Mouse (Mus musculus) limb, embryonic 13.5 days (tissue): ENCODE measurements around the gene Rai14. TPM values are rescaled to one million over a fixed set of nuclear protein-coding genes. Genes with fewer than 3 reads are reported as not detected.

Experiments
- ATAC-seq: fragments of 200-750 bp; cut with Nextera tagmentation; 2 replicates; pipeline ENCODE4 v1.8.0; 2017; ENCODE audit warnings: low read depth, moderate number of reproducible peaks, moderate TSS enrichment; ENCODE audit not compliant: low FRiP score
- H3K27ac ChIP-seq: fragments of 300-500 bp; sonication (generic); 2 replicates; pipeline ENCODE4 v1.5.1; 2015; ENCODE audit warnings: inconsistent platforms, mild to moderate bottlenecking, moderate library complexity
- H3K27me3 ChIP-seq: fragments of 300-500 bp; sonication (generic); 2 replicates; pipeline ENCODE4 v1.6.1; 2015; ENCODE audit warnings: mild to moderate bottlenecking, inconsistent platforms
- H3K36me3 ChIP-seq: fragments of 300-500 bp; sonication (generic); 2 replicates; pipeline ENCODE4 v1.6.1; 2015; ENCODE audit warnings: inconsistent platforms, mild to moderate bottlenecking, moderate library complexity
- H3K4me1 ChIP-seq: fragments of 300-500 bp; sonication (generic); 2 replicates; pipeline ENCODE4 v1.6.1; 2015; ENCODE audit warnings: inconsistent platforms
- H3K4me2 ChIP-seq: fragments of 300-500 bp; sonication (generic); replicated peaks from 2 replicates; pipeline ENCODE4 v1.6.1; 2015; ENCODE audit warnings: inconsistent platforms, mild to moderate bottlenecking, moderate library complexity
- H3K4me3 ChIP-seq: fragments of 300-500 bp; sonication (generic); 2 replicates; pipeline ENCODE4 v1.5.1; 2015; ENCODE audit warnings: moderate library complexity, mild to moderate bottlenecking, inconsistent platforms
- H3K9ac ChIP-seq: fragments of 300-500 bp; sonication (generic); 2 replicates; pipeline ENCODE4 v1.6.1; 2015; ENCODE audit warnings: mild to moderate bottlenecking, inconsistent platforms
- H3K9me3 ChIP-seq: fragments of 300-500 bp; sonication (generic); 2 replicates; pipeline ENCODE4 v1.6.1; 2016; ENCODE audit warnings: inconsistent platforms
- WGBS: fragments of 180-500 bp; shearing (Covaris S2); methylation state at CpG from one replicate; pipeline ENCODE4 v1.1.7; 2015; 5-methylcytosine and 5-hydroxymethylcytosine counted together
- polyA plus RNA-seq: library from polyadenylated mRNA; unstranded; fragments of >200 nt; fragmentation: Nextera tagmentation; extraction: Ambion mirVana; gene quantifications from 2 replicates; pipeline ENCODE4 v1.2.1, GENCODE M21; 2015

Rai14 gene
- polyA plus RNA-seq, 1 experiment from 2014 or later: 63.7 TPM

- ATAC-seq: no peak
- Histone ChIP-seq H3K36me3 (peaks cover 6% of the 10 kb centered on the region; the same call in 1 of the 2 replicates), H3K9me3 (no peaks in the 10 kb centered on the region), H3K9ac (no peak overlapping the region), H3K27me3 (no peaks in the 10 kb centered on the region), H3K4me3 (no peak overlapping the region), H3K27ac (no peak overlapping the region), H3K4me1 (peaks cover 70% of the 10 kb centered on the region), H3K4me2 (no peak overlapping the region)
- 93% methylated on average over 9 of the region's 9 CpGs for WGBS
Measured at GRCm38 (mm10) chr15:10596871-10597270, 117.6 kb downstream of the Rai14 start.

DNA sequence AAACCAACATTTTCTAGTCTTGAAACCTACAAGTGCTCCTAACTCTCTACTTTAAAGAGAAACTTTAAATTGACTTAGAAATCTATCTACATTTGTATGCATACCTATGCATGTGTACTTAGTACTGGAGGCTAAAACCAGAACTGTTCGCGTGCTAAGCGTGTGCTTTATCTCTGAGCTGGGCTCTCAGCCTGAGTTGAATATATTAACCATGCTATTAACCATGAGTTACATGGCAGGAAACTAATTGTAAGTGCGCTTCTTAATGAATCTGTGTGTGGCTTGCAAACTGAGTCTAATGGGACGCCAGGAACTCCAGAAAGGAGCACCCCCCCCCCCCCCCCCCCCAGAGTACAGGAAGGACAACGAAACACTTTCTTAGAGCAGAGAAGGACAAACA is 119.0 kb downstream of the Rai14 start:
- 61% methylated on average over 6 of the region's 6 CpGs for WGBS
- Histone ChIP-seq H3K9me3 (no peaks in the 10 kb centered on the region), H3K36me3 (peaks cover 6% of the 10 kb centered on the region; the same call in 1 of the 2 replicates), H3K9ac (no peak overlapping the region), H3K4me3 (no peak overlapping the region), H3K27ac (no peak overlapping the region), H3K27me3 (no peaks in the 10 kb centered on the region), H3K4me1 (peaks cover 61% of the 10 kb centered on the region), H3K4me2 (no peak overlapping the region)
- ATAC-seq: no peak

DNA sequence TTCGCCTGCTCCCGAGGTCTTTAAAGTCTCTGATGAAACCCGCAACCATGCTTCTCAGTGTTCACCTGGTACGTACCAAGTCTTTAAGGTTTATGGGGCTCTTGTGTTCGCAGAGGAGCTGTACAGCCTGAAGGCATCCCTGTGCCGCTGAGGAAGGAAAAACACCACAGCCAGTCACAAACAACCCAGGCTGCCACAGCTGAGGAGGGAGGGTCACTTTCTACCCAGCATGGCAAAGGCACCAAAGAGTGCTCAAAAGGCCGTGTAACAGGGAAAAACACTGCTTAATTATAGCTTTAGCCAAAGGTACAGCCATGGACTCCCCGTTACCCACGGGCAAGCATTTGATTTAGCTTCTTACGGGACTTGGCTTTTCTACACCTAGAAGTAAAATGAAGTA is 119.5 kb downstream of the Rai14 start:
- Histone ChIP-seq H3K4me3 (no peak overlapping the region), H3K36me3 (peaks cover 6% of the 10 kb centered on the region; the same call in 1 of the 2 replicates), H3K27ac (peak overlapping the region; percentile 52; the same call in 1 of the 2 replicates), H3K4me1 (peaks cover 58% of the 10 kb centered on the region), H3K9me3 (no peaks in the 10 kb centered on the region), H3K27me3 (no peaks in the 10 kb centered on the region), H3K9ac (no peak overlapping the region), H3K4me2 (peak overlapping the region; percentile 21; the same call in 1 of the 2 replicates)
- WGBS: 28% methylated on average over 10 of the region's 10 CpGs
- no peak for ATAC-seq

GRCm38 (mm10) chr15:10593094-10593493 is 121.3 kb downstream of the Rai14 start:
- Histone ChIP-seq H3K36me3 (peaks cover 21% of the 10 kb centered on the region), H3K4me3 (no peak overlapping the region), H3K27ac (no peak overlapping the region), H3K9me3 (no peaks in the 10 kb centered on the region), H3K9ac (no peak overlapping the region), H3K4me2 (no peak overlapping the region), H3K27me3 (no peaks in the 10 kb centered on the region), H3K4me1 (peaks cover 40% of the 10 kb centered on the region)
- WGBS: 89% methylated on average over 6 of the region's 6 CpGs
- no peak for ATAC-seq

GRCm38 (mm10) chr15:10586565-10586964 is 127.9 kb downstream of the Rai14 start:
- H3K4me1 ChIP-seq: no peaks in the 10 kb centered on the region
- no peak for ATAC-seq
- no peaks in the 10 kb centered on the region for H3K9me3 ChIP-seq
- no peak overlapping the region for H3K9ac ChIP-seq
- H3K27me3 ChIP-seq: no peaks in the 10 kb centered on the region
- H3K4me3 ChIP-seq: no peak overlapping the region
- H3K27ac ChIP-seq: no peak overlapping the region
- peaks cover 50% of the 10 kb centered on the region for H3K36me3 ChIP-seq
- H3K4me2 ChIP-seq: no peak overlapping the region
- WGBS: 82% methylated on average over 2 of the region's 2 CpGs

- H3K4me3 ChIP-seq: no peak overlapping the region
- no peaks in the 10 kb centered on the region for H3K27me3 ChIP-seq
- no peaks in the 10 kb centered on the region for H3K9me3 ChIP-seq
- H3K36me3 ChIP-seq: peaks cover 47% of the 10 kb centered on the region
- no peak for ATAC-seq
- no peaks in the 10 kb centered on the region for H3K4me1 ChIP-seq
- H3K27ac ChIP-seq: no peak overlapping the region
- 87% methylated on average over 10 of the region's 10 CpGs for WGBS
- no peak overlapping the region for H3K9ac ChIP-seq
- H3K4me2 ChIP-seq: no peak overlapping the region
Measured at GRCm38 (mm10) chr15:10584359-10585187, 129.9 kb downstream of the Rai14 start.

GRCm38 (mm10) chr15:10583408-10583807 is 131.0 kb downstream of the Rai14 start:
- peaks cover 45% of the 10 kb centered on the region for H3K36me3 ChIP-seq
- no peaks in the 10 kb centered on the region for H3K27me3 ChIP-seq
- no peak overlapping the region for H3K4me2 ChIP-seq
- no peaks in the 10 kb centered on the region for H3K9me3 ChIP-seq
- H3K4me3 ChIP-seq: no peak overlapping the region
- no peak overlapping the region for H3K9ac ChIP-seq
- no peak overlapping the region for H3K27ac ChIP-seq
- ATAC-seq: peak; percentile 86
- H3K4me1 ChIP-seq: no peaks in the 10 kb centered on the region
- WGBS: 46% methylated on average over 8 of the region's 8 CpGs

- 74% methylated on average over 3 of the region's 3 CpGs for WGBS
- Histone ChIP-seq H3K36me3 (peaks cover 60% of the 10 kb centered on the region), H3K4me3 (no peak overlapping the region), H3K4me2 (no peak overlapping the region), H3K9ac (no peak overlapping the region), H3K4me1 (no peaks in the 10 kb centered on the region), H3K9me3 (no peaks in the 10 kb centered on the region), H3K27me3 (no peaks in the 10 kb centered on the region), H3K27ac (no peak overlapping the region)
- ATAC-seq: no peak
Measured at GRCm38 (mm10) chr15:10579159-10579558, 135.3 kb downstream of the Rai14 start.

- WGBS: 86% methylated on average over 7 of the region's 7 CpGs
- no peak for ATAC-seq
- peaks cover 4% of the 10 kb centered on the region; the same call in 1 of the 2 replicates for H3K9me3 ChIP-seq
- H3K36me3 ChIP-seq: peaks cover 54% of the 10 kb centered on the region
- no peaks in the 10 kb centered on the region for H3K27me3 ChIP-seq
- H3K9ac ChIP-seq: no peak overlapping the region
- no peak overlapping the region for H3K27ac ChIP-seq
- H3K4me3 ChIP-seq: no peak overlapping the region
- H3K4me1 ChIP-seq: no peaks in the 10 kb centered on the region
- H3K4me2 ChIP-seq: no peak overlapping the region
Measured at GRCm38 (mm10) chr15:10566486-10566885, 147.9 kb downstream of the Rai14 start.

GRCm38 (mm10) chr15:10564201-10564600 is 150.2 kb downstream of the Rai14 start:
- Histone ChIP-seq H3K4me3 (no peak overlapping the region), H3K9ac (no peak overlapping the region), H3K36me3 (peaks cover 33% of the 10 kb centered on the region), H3K9me3 (peaks cover 4% of the 10 kb centered on the region; the same call in 1 of the 2 replicates), H3K4me2 (no peak overlapping the region), H3K27ac (no peak overlapping the region), H3K4me1 (no peaks in the 10 kb centered on the region), H3K27me3 (no peaks in the 10 kb centered on the region)
- no peak for ATAC-seq
- WGBS: 52% methylated on average over 1 of the region's 1 CpGs

- no peak overlapping the region for H3K27ac ChIP-seq
- no peaks in the 10 kb centered on the region for H3K4me1 ChIP-seq
- H3K27me3 ChIP-seq: no peaks in the 10 kb centered on the region
- H3K4me3 ChIP-seq: no peak overlapping the region
- peaks cover 14% of the 10 kb centered on the region for H3K36me3 ChIP-seq
- no peak overlapping the region for H3K4me2 ChIP-seq
- H3K9me3 ChIP-seq: peaks cover 4% of the 10 kb centered on the region; the same call in 1 of the 2 replicates
- H3K9ac ChIP-seq: no peak overlapping the region
- no peak for ATAC-seq
Measured at GRCm38 (mm10) chr15:10562281-10562680, 152.1 kb downstream of the Rai14 start.

DNA sequence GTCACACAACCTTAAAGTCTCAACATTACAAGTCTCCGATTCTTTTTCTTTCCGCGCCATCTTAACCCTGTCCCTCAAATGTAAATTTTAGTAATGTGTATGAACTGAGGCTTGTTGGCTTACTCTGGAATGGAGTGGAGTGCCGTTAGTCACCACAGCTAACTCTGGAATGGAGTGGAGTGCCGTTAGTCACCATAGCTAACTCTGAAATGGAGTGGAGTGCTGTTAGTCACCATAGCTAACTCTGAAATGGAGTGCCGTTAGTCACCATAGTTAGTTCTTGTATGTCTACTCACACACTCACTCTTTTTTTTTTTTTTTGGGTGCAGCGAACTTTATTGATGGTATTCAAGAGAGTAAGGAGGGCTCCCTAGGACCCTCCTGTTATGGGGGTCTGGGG is 154.4 kb downstream of the Rai14 start:
- no peaks in the 10 kb centered on the region for H3K36me3 ChIP-seq
- 90% methylated on average over 7 of the region's 7 CpGs for WGBS

GRCm38 (mm10) chr15:10558465-10558864 is 156.0 kb downstream of the Rai14 start, which contains the start of gene Ttc23l:
TSS of gene Ttc23l (minus strand) at chr15:10558668.
- H3K9ac ChIP-seq: no peak within 1 kb of the TSS
- 90% methylated on average over 13 of the region's 13 CpGs for WGBS
- no peak within 1 kb of the TSS for H3K4me3 ChIP-seq
- H3K4me2 ChIP-seq: no peak within 1 kb of the TSS
- no peaks in the 10 kb centered on the region for H3K27me3 ChIP-seq
- no peaks in the 10 kb centered on the region for H3K36me3 ChIP-seq
- H3K9me3 ChIP-seq: no peaks in the 10 kb centered on the region
- no peak within 1 kb of the TSS for H3K27ac ChIP-seq
- ATAC-seq: no peak
- H3K4me1 ChIP-seq: no peaks in the 10 kb centered on the region

More for the DNA sequence above, 154.4 kb downstream of the Rai14 start:
- Histone ChIP-seq H3K27me3 (no peaks in the 10 kb centered on the region), H3K4me1 (no peaks in the 10 kb centered on the region), H3K9me3 (peaks cover 4% of the 10 kb centered on the region; the same call in 1 of the 2 replicates), H3K9ac (no peak overlapping the region), H3K4me3 (no peak overlapping the region), H3K4me2 (no peak overlapping the region), H3K27ac (no peak overlapping the region)
- ATAC-seq: no peak
